Mouse (Mus musculus) liver, embryonic 14.5 days (tissue): ENCODE measurements at regions not wholly inside any gene's neighbourhood (a gene's known extent, or its start where the extent isn't known, plus 50 kb on each side); places are given as distances from the start of the nearest gene placed in this dataset.

Source experiments
- ATAC-seq: fragments of 200-750 bp; cut with Nextera tagmentation; 2 replicates; pipeline ENCODE4 v1.8.0; 2017; ENCODE audit warnings: moderate number of reproducible peaks, mild to moderate bottlenecking, moderate library complexity; ENCODE audit not compliant: insufficient read depth
- DNase-seq, 3 experiments: peaks; one replicate each; pipeline ENCODE4 v3.0.0-alpha.2; 2012 to 2013; ENCODE audit warnings: low read depth in 3 of 3, low spot score in 3 of 3
- H3K27ac ChIP-seq: fragments of 300-500 bp; sonication (generic); 2 replicates; pipeline ENCODE4 v1.5.1; 2014; ENCODE audit warnings: moderate library complexity, mild to moderate bottlenecking, control low read depth, inconsistent platforms
- H3K27me3 ChIP-seq: fragments of 300-500 bp; sonication (generic); 2 replicates; pipeline ENCODE4 v1.6.1; 2014; ENCODE audit warnings: mild to moderate bottlenecking, low read length, moderate library complexity; ENCODE audit not compliant: control insufficient read depth, insufficient read depth
- H3K36me3 ChIP-seq: fragments of 300-500 bp; sonication (generic); replicated peaks from 2 replicates; pipeline ENCODE4 v1.6.1; 2014; ENCODE audit warnings: low read depth; ENCODE audit not compliant: control insufficient read depth, insufficient read depth
- H3K4me1 ChIP-seq, 2 experiments: fragments of 200-500 bp in 1 of 2; fragments of 300-500 bp in 1 of 2; sonication (generic) in 1 of 2; replicated peaks; 2 replicates each; pipeline ENCODE4 v1.6.1; 2012 to 2014; ENCODE audit warnings: antibody characterized with exemption in 1 of 2, inconsistent platforms in 1 of 2, low read length in 1 of 2; ENCODE audit not compliant: control insufficient read depth in 2 of 2, insufficient read depth in 2 of 2
- H3K4me2 ChIP-seq: fragments of 300-500 bp; sonication (generic); 2 replicates; pipeline ENCODE4 v1.6.1; 2014; ENCODE audit warnings: low read depth, mild to moderate bottlenecking, control low read depth, moderate library complexity
- H3K4me3 ChIP-seq, 2 experiments: fragments of 200-500 bp in 1 of 2; fragments of 300-500 bp in 1 of 2; sonication (generic) in 1 of 2; 2 replicates each; pipeline ENCODE4 v1.5.1; 2012 to 2014; ENCODE audit warnings: low read depth in 2 of 2, low read length in 2 of 2, mild to moderate bottlenecking in 2 of 2, control low read depth in 1 of 2, inconsistent platforms in 1 of 2, moderate library complexity in 1 of 2; ENCODE audit not compliant: insufficient read depth in 1 of 2
- H3K9ac ChIP-seq: fragments of 300-500 bp; sonication (generic); replicated peaks from 2 replicates; pipeline ENCODE4 v1.6.1; 2014; ENCODE audit warnings: mild to moderate bottlenecking, control low read depth, moderate library complexity
- H3K9me3 ChIP-seq: fragments of 300-500 bp; sonication (generic); 2 replicates; pipeline ENCODE4 v1.6.1; 2016; ENCODE audit warnings: low read length, mixed read lengths; ENCODE audit not compliant: control insufficient read depth
- CTCF ChIP-seq: IDR thresholded peaks from 2 replicates; pipeline ENCODE4 v1.5.1; 2016; ENCODE audit warnings: antibody characterized with exemption, low read depth, control low read depth
- EP300 ChIP-seq: IDR thresholded peaks from 2 replicates; pipeline ENCODE4 v1.6.1; 2016; ENCODE audit warnings: antibody characterized with exemption, low read depth
- WGBS: fragments of 180-500 bp; shearing (Covaris S2); extraction: QIAGEN DNeasy Blood & Tissue Kit; methylation state at CpG from one replicate; pipeline ENCODE4 v1.1.7; 2014; ENCODE audit not compliant: insufficient replicate concordance; 5-methylcytosine and 5-hydroxymethylcytosine counted together

DNA sequence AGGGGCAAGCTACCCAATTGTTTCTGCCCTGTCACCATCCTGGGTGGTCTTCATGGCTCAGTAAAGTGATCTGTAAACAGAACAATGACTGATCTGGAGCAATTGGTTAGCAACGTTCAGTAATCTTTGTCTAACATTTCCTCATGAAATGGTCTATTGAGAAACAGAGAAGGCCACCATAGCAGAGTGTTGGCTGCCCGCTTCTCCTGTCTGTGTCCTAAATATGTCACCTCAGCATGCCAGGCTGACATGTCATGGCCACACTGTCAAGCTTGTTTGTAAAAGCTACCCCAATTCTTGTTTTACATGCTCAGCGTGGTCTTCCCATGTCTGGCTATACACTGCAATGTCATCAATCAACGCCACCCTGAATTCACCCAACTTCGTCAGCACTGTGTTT is 301.0 kb upstream of the Pbx1 start:
- Histone ChIP-seq H3K27ac (no peak overlapping the region), H3K9ac (no peak overlapping the region), H3K9me3 (no peaks in the 10 kb centered on the region), H3K27me3 (no peaks in the 10 kb centered on the region), H3K4me1 (no peaks in the 10 kb centered on the region), H3K4me3 (no peak overlapping the region), H3K4me2 (no peak overlapping the region), H3K36me3 (no peaks in the 10 kb centered on the region)
- DNase-seq: no peak
- TF ChIP-seq CTCF (no peak), EP300 (no peak)
- 63% methylated on average over 5 of the region's 5 CpGs for WGBS
- ATAC-seq: no peak

GRCm38 (mm10) chr1:168709836-168710235 is 277.8 kb upstream of the Pbx1 start:
- 57% methylated on average over 2 of the region's 2 CpGs for WGBS
- Histone ChIP-seq H3K4me1 (no peaks in the 10 kb centered on the region), H3K36me3 (no peaks in the 10 kb centered on the region), H3K9ac (no peak overlapping the region), H3K4me2 (no peak overlapping the region), H3K27me3 (no peaks in the 10 kb centered on the region), H3K9me3 (no peaks in the 10 kb centered on the region), H3K4me3 (no peak overlapping the region), H3K27ac (no peak overlapping the region)
- DNase-seq (no peak), ATAC-seq (no peak)
- TF ChIP-seq EP300 (no peak), CTCF (no peak)

DNA sequence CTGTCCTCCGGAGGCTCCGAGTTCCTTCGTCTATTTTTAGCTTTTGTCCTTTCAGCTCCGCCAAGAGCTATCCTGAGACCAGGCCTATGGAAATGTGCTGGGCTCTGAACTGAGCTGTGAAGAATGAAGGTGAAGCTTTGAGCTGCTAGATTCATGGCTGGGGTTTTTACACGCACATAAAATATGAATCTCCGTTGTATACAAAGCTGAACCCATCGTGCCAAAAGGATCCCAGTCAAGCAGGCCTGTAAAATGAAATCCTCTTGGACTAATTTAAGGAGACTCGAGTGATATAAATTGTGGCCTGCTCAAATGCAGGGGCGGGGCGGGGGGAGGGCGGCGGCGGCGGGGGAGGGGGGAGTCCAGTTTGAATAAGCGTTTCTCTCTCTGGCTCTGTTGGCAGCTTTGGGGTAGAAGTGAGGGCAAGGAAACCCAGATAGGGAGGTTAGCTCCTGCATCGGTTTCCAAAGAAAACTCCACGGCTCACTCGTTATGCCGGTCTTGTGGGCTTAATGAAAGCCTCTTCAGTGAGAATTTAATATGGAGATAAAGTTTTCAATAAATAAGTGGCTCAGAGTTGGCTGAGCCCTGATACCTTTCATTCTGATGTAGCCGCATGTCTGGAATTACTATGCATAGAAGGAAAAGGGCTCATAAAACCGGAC is 277.1 kb upstream of the Pbx1 start:
- 45% methylated on average over 21 of the region's 21 CpGs for WGBS
- H3K4me2 ChIP-seq: no peak overlapping the region

GRCm38 (mm10) chr1:168708161-168708865 is 276.2 kb upstream of the Pbx1 start:
- TF ChIP-seq EP300 (no peak), CTCF (no peak)
- ATAC-seq: no peak
- H3K4me2 ChIP-seq: 0 out of 2 replicates have a peak overlapping the region, but pooled peaks have one; percentile 26
- H3K9me3 ChIP-seq: no peaks in the 10 kb centered on the region
- no peak overlapping the region for H3K27ac ChIP-seq
- no peaks in the 10 kb centered on the region for H3K27me3 ChIP-seq
- 51% methylated on average over 11 of the region's 11 CpGs for WGBS
- no peaks in the 10 kb centered on the region for H3K36me3 ChIP-seq
- no peak overlapping the region for H3K4me3 ChIP-seq
- no peaks in the 10 kb centered on the region for H3K4me1 ChIP-seq
- DNase-seq: peak in 1 of 3 experiments; percentile 3
- H3K9ac ChIP-seq: no peak overlapping the region

More for the DNA sequence above, 277.1 kb upstream of the Pbx1 start:
- no peak for ATAC-seq
- Histone ChIP-seq H3K4me3 (no peak overlapping the region), H3K36me3 (no peaks in the 10 kb centered on the region), H3K4me1 (no peaks in the 10 kb centered on the region), H3K27ac (no peak overlapping the region), H3K27me3 (no peaks in the 10 kb centered on the region), H3K9ac (no peak overlapping the region), H3K9me3 (no peaks in the 10 kb centered on the region)
- no peak for DNase-seq
- TF ChIP-seq EP300 (no peak), CTCF (no peak)

DNA sequence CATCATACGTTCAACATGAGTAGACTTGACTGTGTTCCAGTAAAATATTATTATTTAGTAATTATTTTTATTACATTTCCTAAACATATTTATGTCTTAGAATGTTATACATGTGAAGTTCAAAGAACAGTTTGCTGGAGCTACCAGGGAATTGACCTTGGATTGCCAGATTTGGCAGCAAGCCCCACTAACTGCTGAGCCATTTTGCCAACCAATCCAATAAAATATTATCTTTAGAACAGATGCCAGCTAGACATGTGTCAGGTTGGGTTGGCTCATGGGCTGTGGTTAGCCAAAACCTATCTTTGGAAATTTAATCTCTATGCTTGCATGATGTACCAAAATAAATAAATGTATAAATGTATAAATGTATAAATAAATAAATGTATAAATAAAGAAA is 265.3 kb upstream of the Pbx1 start:
- no peaks in the 10 kb centered on the region for H3K4me1 ChIP-seq
- H3K9ac ChIP-seq: no peak overlapping the region
- no peak for DNase-seq
- H3K36me3 ChIP-seq: no peaks in the 10 kb centered on the region
- 54% methylated on average over 1 of the region's 1 CpGs for WGBS
- H3K4me2 ChIP-seq: no peak overlapping the region
- no peaks in the 10 kb centered on the region for H3K9me3 ChIP-seq
- ATAC-seq: no peak
- no peaks in the 10 kb centered on the region for H3K27me3 ChIP-seq
- H3K4me3 ChIP-seq: no peak overlapping the region
- TF ChIP-seq EP300: no peak
- no peak for TF ChIP-seq CTCF
- no peak overlapping the region for H3K27ac ChIP-seq
